Mouse (Mus musculus) activated CD4-positive, CD25-positive, alpha-beta regulatory T cell, adult 4 months (primary cell): ENCODE data around the gene Cfap97. TPM values are rescaled to one million over a fixed set of nuclear protein-coding genes. Genes with fewer than 3 reads are reported as not detected.
A peak's percentile ranks its signal among the peaks of the same experiment; 100 is the strongest.
"Not testable (repeated sequence)": the region's sequence is repeated elsewhere in the genome, so short reads cannot be mapped to it uniquely, and the experiment has no call there.

Experiments used
- ATAC-seq: one replicate; pipeline ENCODE4 v1.8.0; 2017
- polyA plus RNA-seq, 2 experiments: library from polyadenylated mRNA; unstranded; fragments of 100-300 nt; shearing (Covaris generic); gene quantifications; one replicate each; pipeline ENCODE4 v1.2.1; 2017

Cfap97 gene
- polyA plus RNA-seq: 10 to 100 TPM; 31.5 to 38.2 TPM

DNA sequence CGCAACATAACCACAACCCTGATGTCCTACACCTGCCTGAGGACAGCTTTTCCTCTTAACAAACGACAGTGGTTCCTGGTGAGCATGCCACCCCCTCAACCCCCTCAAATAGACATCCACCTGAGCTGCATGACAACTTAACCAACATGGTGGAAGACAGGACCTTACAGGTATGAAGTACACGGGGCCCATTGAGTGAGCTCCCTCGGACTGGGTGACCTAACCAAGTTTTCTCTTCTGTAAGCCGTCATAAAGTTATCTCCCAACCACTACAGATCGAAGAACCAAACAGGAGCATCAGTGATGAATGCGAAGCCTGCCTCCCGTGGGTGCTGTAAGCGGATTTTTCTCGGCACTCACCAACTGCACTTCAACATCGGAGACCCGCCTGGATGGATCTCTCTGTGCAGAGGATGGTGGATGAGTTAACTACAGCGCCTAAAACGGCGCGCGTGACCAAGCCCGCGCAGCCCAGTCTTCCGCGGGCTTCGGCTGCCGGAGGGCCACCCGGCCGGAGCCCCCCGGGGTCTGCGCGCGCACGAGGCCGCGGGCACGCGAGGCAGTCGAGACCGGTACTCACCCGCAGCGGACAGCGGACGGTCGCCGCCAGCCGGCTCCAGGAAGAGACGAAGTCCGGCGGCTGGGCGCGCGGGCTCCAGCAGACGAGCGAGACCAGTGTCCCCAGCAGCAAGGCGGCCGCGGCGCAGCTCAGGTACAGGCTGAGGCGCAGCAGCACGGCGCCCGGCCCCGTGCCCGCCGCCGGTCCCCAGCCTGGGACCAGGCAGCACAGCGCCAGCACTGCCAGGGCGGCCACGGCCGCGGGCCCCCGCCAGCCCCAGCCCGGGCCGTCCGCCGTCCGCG lies at the start of gene Cfap97:
Gene Cfap97, plus strand, starts transcription at position 570 of the 861 bp plus-strand sequence.
- peak; percentile 16 for ATAC-seq

DNA sequence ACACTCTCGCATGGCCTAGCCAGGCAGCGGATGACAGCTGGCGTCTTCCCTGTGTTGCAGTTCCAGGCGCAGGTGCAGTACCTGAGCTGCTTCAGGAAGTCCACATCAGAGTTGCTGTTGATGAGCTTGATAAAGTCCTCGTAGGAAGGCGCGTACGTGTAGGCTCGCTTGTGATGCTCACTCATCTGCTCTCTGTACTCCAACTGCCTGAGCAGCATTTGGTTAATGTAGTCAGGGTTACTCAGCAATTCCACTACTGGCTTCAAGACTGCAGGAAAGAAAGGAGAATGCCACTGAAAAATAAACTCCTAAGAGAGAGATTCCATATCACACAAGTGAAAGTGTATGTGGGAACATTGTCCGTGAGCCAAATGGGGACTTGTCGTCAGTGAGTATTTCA lies 48.1 kb upstream of the Cfap97 start:
- ATAC-seq: no peak

DNA sequence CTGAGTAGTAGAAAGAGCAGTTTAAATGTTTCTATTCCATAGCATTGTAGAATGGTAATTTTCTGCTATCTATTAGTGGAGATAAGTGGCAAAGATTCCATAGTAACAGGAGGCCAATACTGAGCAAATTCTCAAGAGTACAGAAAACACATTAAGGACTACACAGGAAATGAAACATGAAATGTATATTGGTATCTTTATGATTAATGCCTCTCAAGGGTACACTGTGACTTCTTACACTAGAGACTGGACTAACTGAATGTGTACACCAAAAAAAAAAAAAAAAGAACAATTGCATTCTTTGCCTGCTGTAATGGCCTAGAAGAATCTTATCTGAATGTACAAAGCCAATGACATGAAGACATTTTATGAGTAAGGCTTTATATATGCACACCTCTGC lies 43.9 kb upstream of the Cfap97 start:
- no peak for ATAC-seq

DNA sequence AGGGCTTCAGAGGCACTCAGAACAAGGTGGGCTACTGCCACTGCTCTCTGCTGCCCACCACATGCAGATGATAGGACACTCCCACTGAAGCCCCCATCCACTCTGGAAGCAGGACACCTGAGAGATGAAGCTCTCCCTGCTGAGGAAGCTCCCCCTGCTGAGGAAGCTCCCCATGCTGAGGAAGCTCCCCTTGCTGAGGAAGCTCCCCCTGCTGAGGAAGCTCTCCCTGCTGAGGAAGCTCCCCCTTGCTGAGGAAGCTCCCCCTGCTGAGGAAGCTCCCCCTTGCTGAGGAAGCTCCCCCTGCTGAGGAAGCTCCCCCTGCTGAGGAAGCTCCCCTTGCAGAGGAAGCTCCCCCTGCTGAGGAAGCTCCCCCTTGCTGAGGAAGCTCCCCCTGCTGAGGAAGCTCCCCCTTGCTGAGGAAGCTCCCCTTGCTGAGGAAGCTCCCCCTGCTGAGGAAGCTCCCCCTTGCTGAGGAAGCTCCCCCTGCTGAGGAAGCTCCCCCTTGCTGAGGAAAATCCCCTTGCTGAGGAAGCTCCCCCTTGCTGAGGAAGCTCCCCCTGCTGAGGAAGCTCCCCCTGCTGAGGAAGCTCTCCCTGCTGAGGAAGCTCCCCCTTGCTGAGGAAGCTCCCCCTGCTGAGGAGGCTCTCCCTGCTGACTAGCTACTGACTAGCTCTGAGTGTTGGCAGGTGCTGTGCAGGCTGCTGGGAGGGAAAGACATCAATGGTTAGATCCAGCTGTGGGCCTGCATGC lies 38.0 kb upstream of the Cfap97 start:
- not testable (repeated sequence) for ATAC-seq

DNA sequence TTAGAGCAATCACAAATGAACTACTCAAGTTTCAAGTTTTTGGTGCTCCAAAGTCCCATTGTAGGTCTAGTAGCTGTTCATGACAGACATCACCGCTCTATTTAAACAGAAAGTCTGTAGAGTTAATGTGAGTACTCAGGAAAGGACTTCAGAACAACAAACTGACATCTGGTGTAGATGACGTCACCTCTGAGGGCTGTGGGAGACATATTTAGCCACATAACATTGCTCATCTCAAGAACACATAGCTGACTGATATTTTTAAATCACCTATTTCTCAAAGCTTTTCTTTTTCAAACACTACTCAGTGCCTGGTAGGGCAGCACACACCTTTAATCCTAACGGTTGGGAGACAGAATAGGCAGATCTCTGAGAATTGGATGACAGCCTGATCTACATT lies 34.4 kb upstream of the Cfap97 start:
- no peak for ATAC-seq

DNA sequence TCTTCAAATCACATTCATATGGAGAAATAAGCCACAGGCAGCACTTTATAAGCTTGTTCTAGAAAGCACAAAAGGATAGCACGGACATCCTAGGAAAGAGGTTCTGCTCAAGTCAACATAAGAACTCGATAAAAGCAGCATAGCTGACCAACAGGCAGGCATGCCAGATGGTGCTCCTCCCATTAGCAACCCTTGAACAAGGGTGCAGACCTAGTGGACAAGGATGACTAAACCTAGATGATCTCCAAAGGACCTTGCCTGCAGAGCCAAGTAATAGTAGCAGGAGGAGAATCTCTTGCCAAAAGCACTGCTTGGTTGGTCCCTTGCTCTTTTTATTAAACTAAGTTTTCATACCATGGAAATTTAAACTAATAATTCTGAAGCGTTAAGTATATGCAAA lies 32.4 kb upstream of the Cfap97 start:
- ATAC-seq: no peak

DNA sequence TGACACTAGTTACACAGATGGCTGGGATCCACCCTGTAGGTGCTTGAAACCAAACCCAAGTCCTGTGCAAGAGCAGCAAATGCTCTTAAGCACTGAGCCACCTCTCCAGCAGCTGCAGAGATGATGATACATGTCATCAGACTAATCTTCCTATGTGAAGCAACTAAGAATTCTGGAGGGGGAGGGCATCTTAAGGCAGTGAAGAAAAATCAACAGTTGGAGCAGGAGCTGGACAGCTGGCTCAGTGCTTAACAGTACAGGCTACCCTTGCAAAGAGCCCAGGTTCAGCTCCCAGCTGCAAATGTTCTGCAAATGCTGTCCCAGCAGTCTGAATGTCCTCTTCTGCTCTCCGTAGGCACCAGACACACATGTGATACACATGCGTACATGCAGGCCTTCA lies 29.1 kb upstream of the Cfap97 start:
- no peak for ATAC-seq

DNA sequence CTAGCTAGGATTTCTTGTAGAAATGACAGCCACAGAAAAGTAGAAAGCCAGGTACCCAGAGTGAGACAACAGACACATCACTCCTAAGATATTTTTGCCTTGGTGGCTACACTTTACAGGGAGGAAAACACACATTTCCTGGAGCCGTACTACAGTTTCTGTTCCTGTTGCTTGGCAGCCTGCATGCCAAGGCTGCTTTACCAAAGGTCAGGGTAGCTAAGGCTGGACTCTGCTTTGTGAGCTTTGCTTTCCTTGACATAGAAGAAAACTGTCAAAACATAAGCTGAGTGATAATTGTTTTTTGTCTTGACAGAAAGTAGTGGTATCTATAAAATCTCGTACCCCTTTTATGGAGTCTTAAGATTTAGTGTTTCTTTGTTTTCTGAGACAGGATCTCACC lies 21.1 kb upstream of the Cfap97 start:
- no peak for ATAC-seq

DNA sequence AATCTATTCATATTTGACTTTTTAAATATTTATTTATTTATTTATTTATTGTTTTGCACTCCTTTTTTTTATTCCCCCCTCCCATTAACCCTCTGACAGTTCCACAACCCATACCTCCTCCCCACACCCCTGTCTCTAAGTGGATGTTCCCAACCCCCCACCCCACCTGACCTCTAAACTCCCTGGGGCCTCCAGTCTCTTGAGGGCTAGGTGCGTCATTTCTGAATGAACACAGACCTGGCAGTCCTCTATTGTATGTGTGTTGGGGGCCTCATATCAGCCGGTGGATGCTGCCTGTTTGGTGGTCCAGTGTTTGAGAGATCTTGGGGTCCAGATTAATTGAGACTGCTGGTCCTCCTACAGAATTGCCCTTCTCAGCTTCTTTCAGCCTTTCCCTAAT lies 16.0 kb upstream of the Cfap97 start:
- ATAC-seq: not testable (repeated sequence)

DNA sequence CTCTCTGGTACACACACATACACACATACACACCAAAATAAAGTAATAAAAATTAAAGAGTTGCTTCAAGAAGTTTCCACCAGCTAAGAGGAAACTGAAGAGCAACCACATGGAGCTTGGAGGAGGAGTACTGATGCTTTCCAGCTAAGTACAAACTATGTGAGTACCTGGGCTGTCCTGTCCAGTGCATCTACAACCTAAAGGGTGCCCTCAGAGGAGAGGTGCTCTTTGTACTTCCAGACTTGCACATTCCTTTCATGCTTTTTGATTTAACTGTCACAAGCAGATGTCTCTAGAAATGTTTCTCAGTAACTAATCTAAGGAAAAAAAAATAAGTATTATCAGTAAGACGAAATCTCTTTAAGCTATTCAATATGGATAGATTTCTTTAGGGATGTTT lies 14.2 kb upstream of the Cfap97 start:
- no peak for ATAC-seq

DNA sequence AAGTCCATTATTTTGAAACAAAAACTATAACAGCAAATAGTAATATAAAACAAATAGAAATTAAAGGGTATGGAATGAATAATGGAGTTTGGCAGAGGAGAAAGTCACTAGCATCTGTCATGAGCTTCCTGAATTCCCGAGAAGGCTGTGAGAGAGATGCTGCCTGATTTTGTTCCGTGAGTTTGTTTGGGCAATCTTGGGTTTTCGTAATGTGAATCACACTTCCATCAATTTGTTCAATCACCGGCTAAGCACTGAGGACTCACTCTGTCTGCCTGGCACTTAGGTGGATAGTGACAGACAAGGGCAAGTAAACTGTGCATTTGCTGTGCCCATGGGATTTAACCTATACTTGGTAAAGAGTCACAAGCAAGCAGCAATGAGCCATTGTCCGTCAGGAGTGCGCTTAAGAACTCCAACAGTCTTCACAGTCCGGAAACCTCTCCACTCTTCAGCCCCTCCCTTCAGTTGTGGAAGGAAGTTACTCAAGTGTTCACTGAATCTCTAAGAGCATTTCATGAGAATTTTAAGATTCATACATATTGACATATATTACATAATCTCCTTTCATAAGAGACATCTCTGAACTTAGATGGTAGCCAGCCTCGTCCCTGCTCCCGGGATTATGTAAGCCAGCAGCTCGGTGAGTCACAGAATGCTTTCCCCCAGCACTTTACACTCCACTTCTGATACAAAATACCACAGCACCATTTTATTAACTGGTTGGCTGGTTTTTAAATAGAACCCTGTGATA lies 13.6 kb upstream of the Cfap97 start:
- ATAC-seq: no peak

DNA sequence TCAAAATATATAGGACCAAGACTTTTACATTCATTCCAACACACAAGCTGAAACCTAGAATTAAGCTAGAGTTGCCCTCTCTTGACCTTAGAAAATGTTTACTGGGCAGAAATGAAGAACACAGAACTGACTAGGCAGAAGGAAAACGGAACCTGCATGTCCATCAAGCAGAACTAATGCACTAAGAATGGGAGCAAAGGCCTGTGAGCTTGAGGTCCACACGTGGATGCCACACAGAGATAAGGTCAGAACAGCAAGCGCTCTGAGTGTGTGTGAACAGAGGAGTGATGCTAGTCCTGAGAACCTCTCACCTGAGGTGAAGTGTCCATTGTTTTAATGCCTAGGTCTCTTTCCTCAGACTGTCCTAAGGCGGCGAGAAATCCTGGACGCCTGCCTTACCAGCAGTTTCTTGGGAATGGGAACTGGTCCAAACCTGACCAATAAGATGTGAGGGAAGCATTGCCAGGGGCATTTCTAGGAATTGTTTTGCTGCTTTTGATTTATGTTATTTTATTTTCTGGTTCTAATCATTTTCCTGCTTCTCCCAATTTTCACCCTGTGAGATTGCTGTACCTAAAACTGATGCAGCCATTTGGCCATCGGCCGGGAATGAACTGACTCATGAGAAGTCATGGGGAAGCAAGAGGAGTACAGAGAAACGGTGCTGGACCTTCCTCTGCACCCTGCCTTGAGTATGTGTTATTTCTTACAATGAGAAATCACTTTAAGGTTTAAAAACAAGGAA lies 11.0 kb upstream of the Cfap97 start:
- no peak for ATAC-seq

DNA sequence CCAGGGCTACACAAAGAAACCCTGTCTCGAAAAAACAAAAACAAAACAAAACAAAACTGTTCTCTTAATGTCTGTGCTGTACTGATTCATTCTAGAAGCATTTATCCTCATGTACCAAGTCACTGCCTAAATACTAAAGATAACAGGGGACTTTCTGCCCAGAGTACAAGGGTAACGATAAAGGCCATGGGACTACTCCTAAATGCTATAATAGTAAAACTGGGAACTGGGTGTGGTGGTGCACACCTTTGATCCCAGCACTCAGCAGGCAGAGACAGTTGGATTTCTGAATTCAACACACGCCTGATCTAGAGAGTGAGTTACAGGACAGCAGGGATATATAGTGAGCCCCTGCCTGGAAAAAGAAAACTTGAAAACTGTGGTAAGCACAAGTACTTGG lies 9.9 kb upstream of the Cfap97 start:
- ATAC-seq: no peak

DNA sequence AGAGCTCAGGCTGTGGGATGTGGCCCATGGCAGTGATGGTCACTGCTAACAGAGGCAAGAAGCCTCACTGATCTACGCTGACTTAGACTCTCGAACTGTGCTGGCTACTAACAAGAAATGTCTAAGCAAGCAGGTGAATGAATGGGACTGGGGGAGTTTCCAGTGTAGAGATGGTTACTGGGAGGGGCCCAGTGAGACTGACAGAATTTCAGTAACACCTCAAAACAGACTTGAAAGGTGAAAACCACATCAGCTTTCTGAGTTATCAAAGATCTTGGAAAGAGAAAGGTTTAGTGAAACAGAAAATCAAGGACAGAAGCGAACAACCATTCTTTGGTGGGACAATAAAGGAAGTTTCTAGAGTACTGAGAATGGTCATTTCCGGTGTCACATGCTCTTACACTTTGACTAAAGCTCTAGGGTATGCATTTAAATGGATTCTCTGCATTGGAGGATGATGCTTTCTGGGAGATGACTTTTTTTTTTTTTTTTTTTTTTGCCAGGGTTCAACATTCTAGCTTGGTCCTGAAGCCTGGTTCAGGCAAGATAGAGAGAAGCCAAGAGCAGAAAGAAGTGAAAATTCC lies 9.0 kb upstream of the Cfap97 start:
- ATAC-seq: peak; percentile 62

DNA sequence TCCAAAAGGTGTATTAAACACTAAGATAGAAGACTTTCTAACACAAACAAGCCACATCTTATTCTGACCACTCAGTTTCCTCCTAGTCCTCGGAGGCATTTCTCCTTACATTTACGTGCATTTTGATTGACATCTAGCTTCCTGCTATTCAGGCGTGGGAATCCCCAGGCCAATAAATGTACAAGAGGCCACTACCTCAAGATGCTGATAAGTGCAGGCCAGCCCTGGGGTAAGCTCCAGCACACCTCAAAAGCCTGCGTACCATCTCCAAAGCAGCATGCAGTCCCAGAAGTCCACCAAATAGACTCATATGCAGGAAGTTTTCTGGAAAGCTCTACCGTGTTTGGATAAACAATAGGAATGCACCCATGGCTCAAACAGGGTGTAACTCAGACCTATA lies 8.1 kb upstream of the Cfap97 start:
- ATAC-seq: no peak

DNA sequence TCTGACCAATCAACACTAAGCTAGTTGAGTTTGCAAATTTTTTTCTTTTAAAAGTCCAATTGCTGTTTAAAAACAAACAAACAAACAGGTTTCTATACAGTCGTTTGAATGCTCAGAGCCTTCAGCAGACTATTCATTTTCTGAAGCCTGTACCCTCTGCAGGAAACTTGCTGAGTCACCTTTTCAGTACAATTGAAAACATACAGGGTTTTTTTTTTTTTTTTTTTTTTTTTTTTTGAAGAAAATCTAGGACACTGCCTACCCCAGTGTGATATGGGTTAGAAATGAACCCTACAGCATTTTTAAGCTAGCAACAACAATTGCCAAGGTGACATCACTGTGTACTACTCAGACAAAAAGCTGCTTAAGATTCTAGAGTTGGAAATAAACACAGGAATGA lies 7.6 kb upstream of the Cfap97 start:
- ATAC-seq: peak; percentile 25

DNA sequence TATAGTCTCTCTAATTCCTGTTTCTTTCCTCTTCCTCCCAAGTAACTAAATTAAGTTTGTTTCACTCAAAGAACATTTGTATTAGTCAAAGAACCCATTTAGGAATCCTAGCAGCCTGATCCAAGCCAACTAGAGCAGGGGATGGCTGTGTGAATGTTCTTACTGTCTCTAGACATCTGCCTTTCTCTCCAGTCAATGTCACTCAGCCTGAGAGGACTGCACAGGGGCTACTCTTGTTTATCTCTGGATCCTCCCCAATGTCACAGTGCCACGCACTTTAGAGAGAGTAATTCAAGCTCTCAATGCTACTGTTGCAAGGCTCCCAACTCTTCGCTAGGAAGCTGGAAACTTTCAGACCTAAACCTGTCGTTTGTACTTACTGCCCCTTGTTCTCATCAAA lies 5.4 kb upstream of the Cfap97 start:
- ATAC-seq: no peak

DNA sequence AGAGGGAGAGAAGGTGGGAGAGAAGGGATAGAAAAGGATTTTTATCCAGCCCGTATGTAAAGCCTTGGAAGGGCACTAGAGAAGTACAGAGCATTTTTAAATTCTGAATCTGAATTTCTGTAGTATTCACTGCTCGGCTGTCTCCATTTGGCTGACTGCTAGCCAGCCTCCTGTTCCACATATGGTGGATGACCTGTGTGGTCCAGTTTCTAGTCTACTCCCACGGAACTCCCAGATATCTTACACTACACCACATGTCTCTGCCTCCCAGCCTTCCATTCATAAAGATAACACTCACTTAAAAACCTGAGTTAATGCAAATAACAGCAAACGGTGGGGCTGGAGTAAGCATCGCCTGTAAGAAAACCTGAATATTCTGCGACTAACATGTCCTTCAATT lies 2.3 kb upstream of the Cfap97 start:
- ATAC-seq: no peak

DNA sequence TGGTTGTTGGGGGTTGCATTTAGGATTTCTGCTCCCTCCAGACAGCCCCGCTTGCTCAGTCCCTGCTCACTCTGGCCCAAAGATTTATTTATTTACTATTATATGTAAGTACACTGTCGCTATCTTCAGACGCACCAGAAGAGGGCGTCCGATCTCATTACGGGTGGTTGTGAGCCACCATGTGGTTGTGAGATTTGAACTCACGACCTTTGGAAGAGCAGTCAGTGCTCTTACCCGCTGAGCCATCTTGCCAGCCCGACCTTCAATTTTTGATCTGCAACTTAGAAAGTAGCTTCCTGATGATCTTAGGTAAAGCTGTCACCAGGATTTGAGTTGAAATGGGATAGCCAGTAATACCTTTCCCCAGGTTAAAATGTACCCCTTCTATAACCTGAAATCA lies 1.8 kb upstream of the Cfap97 start:
- ATAC-seq: no peak

DNA sequence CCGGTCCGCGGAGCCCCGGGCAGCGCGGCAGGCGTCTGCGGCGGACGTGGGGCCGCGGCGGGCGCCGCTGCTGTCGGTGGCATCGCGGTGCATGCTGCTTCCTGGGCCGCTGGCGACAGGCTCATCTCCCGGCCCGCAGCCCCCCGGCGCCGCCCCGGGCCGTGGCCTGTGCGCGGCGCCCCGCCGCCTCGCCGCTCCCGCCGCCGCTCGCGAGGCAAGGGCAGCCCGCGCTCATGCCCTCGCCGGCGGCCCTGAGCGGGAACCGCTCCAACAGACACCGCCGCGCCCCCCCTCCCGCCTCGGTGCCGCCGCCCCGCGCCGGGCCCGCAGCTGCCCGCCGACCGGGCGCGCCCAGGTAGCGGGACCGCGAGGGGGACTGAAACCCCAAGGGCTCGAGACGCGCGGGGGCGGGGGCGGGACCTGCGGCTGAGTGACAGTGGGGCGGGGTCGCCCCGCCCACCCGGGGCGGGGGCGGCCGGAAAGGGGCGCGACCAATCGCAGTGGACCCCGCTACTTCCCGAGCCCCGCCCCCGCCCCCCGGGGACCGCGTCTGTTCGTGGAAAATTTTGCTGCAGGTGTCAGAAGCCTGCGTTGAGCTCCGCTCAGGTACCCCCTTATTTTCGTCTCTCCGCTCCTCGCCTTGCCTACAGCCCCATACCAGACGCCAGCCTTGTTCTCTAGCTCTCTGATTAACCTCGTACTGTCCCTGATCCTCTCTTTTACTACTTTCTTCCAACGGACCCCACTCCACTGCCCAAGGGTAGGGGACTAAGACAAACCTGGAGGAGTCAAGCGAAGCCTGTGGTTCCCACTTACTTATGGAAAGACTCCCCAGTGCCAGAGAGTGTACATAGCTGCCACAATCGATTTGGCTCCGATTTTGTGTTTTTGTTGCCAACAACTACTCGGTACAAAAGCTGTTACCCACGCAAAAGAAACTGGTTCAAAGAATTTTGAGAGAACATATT lies 777 bp downstream of the Cfap97 start, which contains the start of gene Snx25:
Gene Snx25, minus strand, starts transcription at position 96 of the 968 bp plus-strand sequence.
- ATAC-seq: peak; percentile 70

DNA sequence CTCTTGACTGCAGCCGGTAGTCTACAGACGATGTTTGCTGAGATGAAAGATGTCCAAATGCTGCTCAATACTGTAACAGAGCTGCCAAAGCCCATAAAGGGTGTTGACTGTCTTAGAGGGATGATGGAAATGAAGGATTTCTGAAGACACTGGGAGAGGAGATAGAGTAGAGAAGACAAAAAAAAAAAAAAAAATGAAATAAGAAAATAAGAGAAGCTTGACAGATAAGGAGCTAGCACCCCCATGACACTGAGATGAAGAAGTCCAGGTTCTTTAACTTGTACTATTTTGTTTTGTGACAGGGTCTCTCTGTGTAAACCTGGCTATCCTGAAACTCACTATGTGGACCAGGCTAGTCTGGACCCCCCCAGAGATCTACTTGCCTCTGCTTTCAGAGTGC lies 1.5 kb downstream of the Cfap97 start:
- no peak for ATAC-seq
